Mouse (Mus musculus) cortical plate, adult 2 months (tissue): ENCODE measurements around the gene Wfs1.

Experiments
- CTCF ChIP-seq: fragments of 200-500 bp; IDR thresholded peaks from 2 replicates; pipeline ENCODE4 v1.5.1; 2011; ENCODE audit warnings: mild to moderate bottlenecking, control low read depth, low read length; ENCODE audit not compliant: insufficient read depth; ENCODE audit errors: extremely low read depth
- POLR2A ChIP-seq: fragments of 200-500 bp; IDR thresholded peaks from 2 replicates; pipeline ENCODE4 v1.6.1; 2011; ENCODE audit warnings: mild to moderate bottlenecking, low read length, control low read depth; ENCODE audit not compliant: insufficient read depth; ENCODE audit errors: extremely low read depth

GRCm38 (mm10) chr5:36989625-36989977 is 596 bp upstream of the Wfs1 start:
- no peak for TF ChIP-seq CTCF
- TF ChIP-seq POLR2A: no peak
